Mouse (Mus musculus) right cerebral cortex, postnatal 10 days (tissue): Measurements from ENCODE around the gene A730046J19Rik.

ENCODE experiments used
- DNase-seq, 2 experiments: peaks; one replicate each; pipeline ENCODE4 v3.0.0; 2021; ENCODE audit warnings: low spot score in 2 of 2

A730046J19Rik gene

GRCm38 (mm10) chrX:144153523-144153922 lies at the start of gene A730046J19Rik:
TSS of gene A730046J19Rik (plus strand) at chrX:144153695.
- DNase-seq: no peak

GRCm38 (mm10) chrX:144104619-144105416 lies 48.7 kb upstream of the A730046J19Rik start:
- no peak for DNase-seq

- DNase-seq: no peak
Measured at GRCm38 (mm10) chrX:144136281-144136680, 17.2 kb upstream of the A730046J19Rik start.

- DNase-seq: no peak
Measured at GRCm38 (mm10) chrX:144149987-144150386, 3.5 kb upstream of the A730046J19Rik start.

- no peak for DNase-seq
Measured at GRCm38 (mm10) chrX:144154111-144154510, 616 bp downstream of the A730046J19Rik start.

- DNase-seq: peak; percentile 20 to 23
Measured at GRCm38 (mm10) chrX:144162936-144163335, 9.4 kb downstream of the A730046J19Rik start.
